Mouse (Mus musculus): ENCODE results near the gene Ube2d3.
"Not testable (repeated sequence)": the region's sequence is repeated elsewhere in the genome, so short reads cannot be mapped to it uniquely, and the experiment has no call there.

Ube2d3 gene

DNA sequence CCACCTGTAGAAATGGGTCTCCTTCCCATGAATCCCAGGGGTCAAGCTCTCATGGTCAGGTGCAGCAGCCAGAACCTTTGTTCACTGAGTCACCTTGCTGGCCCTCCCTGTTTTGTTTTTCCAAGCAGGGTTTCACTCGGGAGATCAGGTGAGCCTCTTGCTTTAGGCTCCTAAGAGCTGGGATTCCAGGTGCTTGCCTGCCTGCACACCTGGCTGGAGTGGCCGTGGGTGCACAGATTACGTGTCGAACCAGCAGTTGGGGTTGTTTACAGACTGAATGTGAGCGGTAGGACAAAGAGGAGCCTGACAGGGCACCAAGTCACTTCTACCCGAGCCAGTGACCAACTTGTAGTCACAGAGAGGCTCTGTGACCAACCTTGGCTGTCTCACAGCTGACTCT lies 53.2 kb downstream of the Ube2d3 start:
- DNase-seq (ENCODE audit: low spot score), result no peak

GRCm38 (mm10) chr3:135493320-135493719 lies 55.4 kb downstream of the Ube2d3 start:
- DNase-seq (ENCODE audit: low spot score), result not testable (repeated sequence)

- DNase-seq (ENCODE audit: low spot score), result not testable (repeated sequence)
These were observed 60.0 kb downstream of the Ube2d3 start for GRCm38 (mm10) chr3:135497956-135498355.

- no peak for DNase-seq (ENCODE audit: low spot score)
These were observed 60.9 kb downstream of the Ube2d3 start for GRCm38 (mm10) chr3:135498891-135499290.

- no peak for DNase-seq (ENCODE audit: low spot score)
These were observed 65.2 kb downstream of the Ube2d3 start for GRCm38 (mm10) chr3:135503160-135503559.

DNA sequence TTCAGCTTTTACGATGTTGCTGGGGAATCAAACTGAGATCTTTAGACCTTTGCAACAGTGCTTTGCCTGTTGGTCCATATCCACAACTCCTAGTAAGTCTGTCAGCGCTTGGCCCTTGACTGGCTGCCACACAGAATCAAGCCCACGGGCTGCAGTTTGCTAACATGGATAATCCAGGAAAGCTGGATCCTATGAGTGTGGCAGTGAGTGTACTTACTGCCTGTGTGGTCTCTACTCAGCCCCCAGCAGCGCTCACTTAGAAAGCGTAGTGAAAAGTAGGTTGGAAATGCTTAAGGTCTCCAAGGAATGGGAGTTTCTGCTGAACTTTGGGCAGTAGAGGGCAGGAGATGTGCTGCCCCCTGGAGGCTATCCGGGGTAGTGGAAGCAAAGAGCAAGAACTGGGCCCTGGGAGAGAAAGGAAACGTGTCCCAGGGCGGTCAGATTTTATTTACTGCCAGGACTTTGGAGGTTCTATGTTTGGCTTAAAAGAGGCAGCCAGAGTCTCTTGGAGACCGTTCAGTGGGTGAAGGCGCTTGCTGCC lies 67.5 kb downstream of the Ube2d3 start:
- peak; percentile 76 for DNase-seq (ENCODE audit: low spot score)

GRCm38 (mm10) chr3:135505916-135506482 lies 68.0 kb downstream of the Ube2d3 start:
- no peak for DNase-seq (ENCODE audit: low spot score)

DNA sequence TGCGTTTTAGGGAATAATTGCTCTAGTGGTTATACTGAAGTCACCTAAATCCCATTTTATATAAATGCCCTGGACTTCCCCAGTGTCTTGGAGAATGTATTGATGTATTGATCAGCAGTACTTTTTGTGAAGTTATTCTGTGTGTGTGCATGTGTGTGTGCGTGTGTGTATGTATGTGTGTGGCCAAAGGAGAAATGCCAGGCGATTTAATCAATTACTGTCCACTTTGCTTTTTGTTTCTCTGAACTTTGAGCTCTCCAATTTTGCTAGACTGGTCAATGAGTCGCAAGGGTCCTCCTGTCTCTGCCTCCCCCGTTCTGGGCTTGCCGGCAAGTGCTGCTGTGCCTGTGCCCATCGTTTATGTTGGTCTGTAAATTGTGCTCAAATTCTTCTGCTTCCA lies 69.6 kb downstream of the Ube2d3 start:
- DNase-seq (ENCODE audit: low spot score), result no peak

GRCm38 (mm10) chr3:135508191-135508590 lies 70.2 kb downstream of the Ube2d3 start:
- DNase-seq (ENCODE audit: low spot score), result no peak

- no peak for DNase-seq (ENCODE audit: low spot score)
These were observed 72.4 kb downstream of the Ube2d3 start for GRCm38 (mm10) chr3:135510372-135510771.

GRCm38 (mm10) chr3:135511683-135512082 lies 73.7 kb downstream of the Ube2d3 start:
- no peak for DNase-seq (ENCODE audit: low spot score)

DNA sequence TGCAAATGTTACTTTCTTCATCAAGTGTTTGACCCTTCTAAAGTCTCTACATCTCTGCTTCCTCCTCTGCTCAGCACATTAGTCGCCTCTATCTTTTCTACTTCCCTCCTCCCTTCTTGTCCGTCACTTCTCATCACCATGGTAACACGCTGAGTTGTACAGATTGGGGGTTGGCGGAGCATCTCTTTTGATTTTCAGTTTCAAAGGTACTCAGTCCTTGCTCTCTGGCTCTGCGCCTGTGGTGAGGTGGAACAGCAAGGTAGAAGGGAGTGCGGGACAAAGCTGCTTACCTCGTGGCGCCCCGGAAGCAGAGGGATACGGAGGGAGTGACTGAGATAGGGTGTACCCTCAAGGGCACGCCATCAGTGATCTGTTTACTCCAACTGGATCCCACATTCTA lies 75.3 kb downstream of the Ube2d3 start:
- DNase-seq (ENCODE audit: low spot score), result no peak

DNA sequence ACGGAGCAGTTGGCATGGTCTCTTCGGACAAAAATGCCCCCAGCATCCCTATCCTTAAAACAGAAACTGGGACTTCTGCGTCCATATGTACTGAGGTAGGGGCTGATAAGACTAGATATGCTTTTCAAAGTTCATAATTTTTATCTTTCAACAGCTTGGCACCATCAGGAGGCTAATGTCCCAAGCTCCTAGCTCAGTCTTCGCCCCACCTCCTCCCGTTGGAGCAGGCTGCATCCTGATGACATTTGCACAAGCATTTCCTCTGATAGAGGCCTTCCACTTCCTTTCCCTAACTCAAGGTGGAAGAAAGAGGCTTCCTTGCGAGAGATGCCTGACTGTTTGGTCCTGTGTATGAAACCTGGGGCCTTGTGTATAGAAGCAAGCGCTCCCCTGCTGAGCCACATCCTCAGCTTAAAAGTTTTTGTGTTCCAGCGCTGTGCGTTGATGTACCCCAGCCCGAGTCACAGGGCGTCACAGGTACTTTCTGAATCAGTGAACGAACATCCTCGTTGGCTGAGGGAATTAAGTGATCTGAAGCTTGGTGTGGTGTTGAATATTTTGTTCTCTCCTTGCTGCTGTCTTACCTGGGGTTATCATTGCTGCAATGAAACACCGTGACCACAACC lies 76.0 kb downstream of the Ube2d3 start:
- DNase-seq (ENCODE audit: low spot score), result no peak

DNA sequence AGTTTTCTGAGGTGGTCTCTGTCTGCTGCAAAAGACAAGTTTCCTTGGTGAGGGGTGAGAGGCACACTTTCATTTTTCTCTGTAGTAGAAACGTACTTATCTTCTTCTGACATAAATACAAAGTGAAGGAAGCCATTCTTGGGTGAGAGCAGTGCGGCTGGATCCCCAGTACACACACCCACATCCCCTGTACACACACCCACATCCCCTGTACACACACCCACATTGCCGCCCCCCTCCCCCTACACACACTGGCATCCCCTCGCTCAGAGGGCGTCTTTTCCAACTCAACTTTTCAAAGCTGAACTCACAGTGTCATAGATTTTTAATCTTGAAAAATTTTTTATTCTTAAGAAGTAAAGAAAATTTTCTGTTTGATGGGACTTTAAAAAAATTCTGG lies 77.3 kb downstream of the Ube2d3 start:
- DNase-seq (ENCODE audit: low spot score), result no peak

- DNase-seq (ENCODE audit: low spot score), result no peak
These were observed 78.9 kb downstream of the Ube2d3 start for GRCm38 (mm10) chr3:135516891-135517290.

Measured in testis, postnatal 10 days (tissue).